Mouse (Mus musculus) erythroblast, embryonic 14.5 days (primary cell): Measurements from ENCODE around the gene Irf7.

Experiments
- GATA1 ChIP-seq: IDR thresholded peaks from 2 replicates; pipeline ENCODE4 v1.6.1; 2012; ENCODE audit warnings: low read length, inconsistent platforms, mixed read lengths
- TAL1 ChIP-seq: IDR thresholded peaks from 3 replicates; pipeline ENCODE4 v1.6.1; 2012; ENCODE audit warnings: low read length, inconsistent platforms, mixed read lengths

DNA sequence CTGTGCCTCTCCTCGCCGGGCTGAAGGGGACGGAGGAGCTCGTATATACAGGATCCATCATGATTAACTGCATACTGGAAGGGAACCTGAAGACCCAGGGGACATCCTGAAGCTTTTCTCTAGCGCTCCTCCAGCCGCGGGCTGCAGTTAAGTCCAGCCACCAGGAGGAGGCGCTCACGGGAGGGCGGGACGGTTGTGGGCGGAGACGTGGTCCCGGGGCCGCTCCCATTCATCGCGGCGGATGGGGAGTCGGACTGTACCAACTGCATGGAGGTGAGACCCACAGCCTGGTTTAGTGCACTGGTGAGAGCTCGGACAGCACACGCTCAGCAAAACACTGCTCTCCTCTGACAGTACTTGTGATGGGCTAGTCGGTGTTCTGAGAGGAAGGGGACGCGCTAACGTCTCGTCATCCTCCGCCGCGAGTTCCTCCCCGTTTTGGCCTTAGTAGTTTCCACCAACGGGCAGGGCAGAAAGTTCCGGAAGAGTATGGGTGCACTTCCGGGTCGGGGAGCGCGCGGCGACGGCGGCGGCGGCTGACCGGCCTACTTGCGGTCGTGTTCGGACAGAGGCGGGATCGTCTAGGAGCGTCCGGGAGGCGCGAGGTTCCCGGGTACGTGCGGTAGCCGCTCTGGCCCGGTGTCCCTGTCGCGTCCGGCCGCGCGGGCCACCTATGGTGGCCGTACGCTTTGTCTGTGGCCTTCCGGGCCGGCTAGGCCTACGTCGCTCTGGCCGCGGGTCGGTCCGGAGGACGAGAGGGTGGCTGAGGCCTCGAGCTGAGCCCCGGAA lies 37.8 kb downstream of the Irf7 start, which contains the start of gene Phrf1:
- TF ChIP-seq GATA1 (no peak), TAL1 (no peak)
